Mouse (Mus musculus) neural tube, embryonic 11.5 days (tissue): Measurements from ENCODE around the gene Mvd. TPM values are rescaled to one million over a fixed set of nuclear protein-coding genes. Genes with fewer than 3 reads are reported as not detected.

Experiments
- ATAC-seq: fragments of 200-750 bp; cut with Nextera tagmentation; 2 replicates; pipeline ENCODE4 v1.8.0; 2017; ENCODE audit warnings: moderate number of reproducible peaks, mild to moderate bottlenecking, moderate TSS enrichment, moderate library complexity; ENCODE audit not compliant: insufficient read depth, low FRiP score, low TSS enrichment
- DNase-seq: peaks from one replicate; pipeline ENCODE4 v3.0.0-alpha.2; 2015; ENCODE audit warnings: low spot score
- H3K27ac ChIP-seq: fragments of 300-500 bp; sonication (generic); 2 replicates; pipeline ENCODE4 v1.5.1; 2014; ENCODE audit warnings: low read depth, mild to moderate bottlenecking, low read length
- H3K27me3 ChIP-seq: fragments of 300-500 bp; sonication (generic); 2 replicates; pipeline ENCODE4 v1.6.1; 2014; ENCODE audit warnings: mild to moderate bottlenecking, low read length, mixed read lengths; ENCODE audit not compliant: control insufficient read depth, insufficient read depth
- H3K36me3 ChIP-seq: fragments of 300-500 bp; sonication (generic); 2 replicates; pipeline ENCODE4 v1.6.1; 2014; ENCODE audit warnings: mild to moderate bottlenecking, low read length, moderate library complexity, mixed read lengths; ENCODE audit not compliant: control insufficient read depth, insufficient read depth
- H3K4me1 ChIP-seq: fragments of 300-500 bp; sonication (generic); 2 replicates; pipeline ENCODE4 v1.6.1; 2014; ENCODE audit warnings: low read length, mixed read lengths; ENCODE audit not compliant: control insufficient read depth, insufficient read depth
- H3K4me2 ChIP-seq: fragments of 300-500 bp; sonication (generic); 2 replicates; pipeline ENCODE4 v1.6.1; 2014; ENCODE audit warnings: low read depth, mild to moderate bottlenecking, moderate library complexity
- H3K4me3 ChIP-seq: fragments of 300-500 bp; sonication (generic); 2 replicates; pipeline ENCODE4 v1.5.1; 2014; ENCODE audit warnings: low read depth, low read length
- H3K9ac ChIP-seq: fragments of 300-500 bp; sonication (generic); 2 replicates; pipeline ENCODE4 v1.6.1; 2014; ENCODE audit warnings: mild to moderate bottlenecking, low read length
- H3K9me3 ChIP-seq: fragments of 300-500 bp; sonication (generic); 2 replicates; pipeline ENCODE4 v1.6.1; 2016; ENCODE audit warnings: low read length; ENCODE audit not compliant: control insufficient read depth
- WGBS: fragments of 180-500 bp; shearing (Covaris S2); extraction: QIAGEN DNeasy Blood & Tissue Kit; methylation state at CpG from one replicate; pipeline ENCODE4 v1.1.7; 2014; 5-methylcytosine and 5-hydroxymethylcytosine counted together
- polyA plus RNA-seq: library from polyadenylated mRNA; unstranded; fragments of >200 nt; fragmentation: Nextera tagmentation; extraction: Ambion mirVana; gene quantifications from 2 replicates; pipeline ENCODE4 v1.2.1, GENCODE M21; 2014

Gene Mvd
- polyA plus RNA-seq, result 53.7 and 58.5 TPM in 2 replicates

DNA sequence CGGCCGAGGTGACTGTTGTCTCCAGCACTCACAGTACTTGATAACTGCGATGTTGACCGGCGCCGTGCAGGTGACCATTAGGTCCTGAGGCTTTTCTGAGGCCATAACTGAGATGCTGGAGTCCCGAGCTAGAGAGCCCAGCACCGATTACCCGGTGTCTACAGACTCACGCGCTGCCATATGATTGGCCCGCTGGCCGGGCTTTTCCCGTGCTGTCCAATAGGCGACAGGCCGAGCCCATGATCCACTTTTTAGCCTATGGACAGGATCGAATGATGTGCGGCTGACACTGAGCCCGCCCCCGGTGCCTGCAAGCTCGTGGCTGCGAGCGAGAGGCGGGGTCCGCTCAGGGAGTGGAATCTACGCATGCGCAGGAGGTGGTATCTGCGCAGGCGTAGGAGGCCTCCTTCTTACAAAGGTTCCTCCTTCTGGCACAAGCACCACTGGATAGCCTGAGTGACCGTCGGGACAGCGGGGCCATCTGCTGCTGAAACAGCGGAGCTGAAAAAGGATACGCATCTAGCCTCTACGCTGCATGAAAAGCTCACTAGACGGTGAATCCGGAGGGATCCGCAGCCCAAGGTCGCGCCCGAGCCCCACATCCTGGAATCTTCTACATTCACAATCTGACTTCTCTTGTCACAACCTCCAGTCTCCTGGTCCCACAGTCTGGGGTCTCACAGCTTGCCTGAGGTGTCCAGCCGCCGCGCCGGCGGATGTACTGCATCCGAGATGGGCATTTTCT is at the start of gene Mvd:
TSS of gene Mvd (minus strand) at position 161 of the 745 bp plus-strand sequence.
- H3K4me2 ChIP-seq, result peak within 1 kb of the TSS; percentile 69
- WGBS, result under 1% methylated on average over 47 of the region's 47 CpGs
- DNase-seq (peak; percentile 99), ATAC-seq (peak; percentile 98)
- H3K4me1 ChIP-seq, result peaks cover 7% of the 10 kb centered on the region; the same call in 1 of the 2 replicates
- no peaks in the 10 kb centered on the region for H3K9me3 ChIP-seq
- no peaks in the 10 kb centered on the region for H3K27me3 ChIP-seq
- H3K4me3 ChIP-seq, result peak within 1 kb of the TSS; percentile 74
- peak within 1 kb of the TSS; percentile 96 for H3K27ac ChIP-seq
- peaks cover 3% of the 10 kb centered on the region; the same call in 1 of the 2 replicates for H3K36me3 ChIP-seq
- H3K9ac ChIP-seq, result peak within 1 kb of the TSS; percentile 94

GRCm38 (mm10) chr8:122488387-122488786 is 45.2 kb upstream of the Mvd start:
- no peak for DNase-seq
- Histone ChIP-seq H3K4me3 (no peak overlapping the region), H3K27ac (no peak overlapping the region), H3K9me3 (no peaks in the 10 kb centered on the region), H3K27me3 (no peaks in the 10 kb centered on the region), H3K9ac (no peak overlapping the region), H3K4me1 (no peaks in the 10 kb centered on the region), H3K4me2 (no peak overlapping the region), H3K36me3 (peaks cover 7% of the 10 kb centered on the region)
- WGBS, result 94% methylated on average over 9 of the region's 9 CpGs
- ATAC-seq, result no peak

DNA sequence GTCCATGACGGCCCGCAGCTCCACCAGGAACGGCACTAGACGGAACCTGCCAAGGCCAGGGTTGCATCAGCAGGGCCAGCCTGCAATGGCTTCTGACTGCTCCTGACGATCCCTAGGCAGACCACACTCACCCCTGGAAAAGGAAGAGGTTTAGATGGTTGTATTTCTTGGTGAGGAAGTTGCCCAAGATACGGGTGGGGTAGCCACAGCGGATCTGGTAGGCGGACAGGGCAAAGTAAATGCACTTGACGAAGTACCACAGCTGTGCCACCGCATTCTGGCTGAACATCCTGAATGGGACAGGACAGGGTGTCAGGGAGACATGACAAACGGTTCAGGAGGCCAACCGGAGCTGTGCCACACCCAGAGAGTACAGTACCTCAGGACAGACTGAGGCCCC is 41.6 kb upstream of the Mvd start:
- Histone ChIP-seq H3K36me3 (peaks cover 28% of the 10 kb centered on the region), H3K9me3 (no peaks in the 10 kb centered on the region), H3K4me3 (no peak overlapping the region), H3K27me3 (no peaks in the 10 kb centered on the region), H3K4me1 (no peaks in the 10 kb centered on the region), H3K9ac (no peak overlapping the region), H3K27ac (no peak overlapping the region), H3K4me2 (no peak overlapping the region)
- ATAC-seq, result no peak
- 93% methylated on average over 12 of the region's 12 CpGs for WGBS
- DNase-seq, result no peak

- Histone ChIP-seq H3K27ac (no peak overlapping the region), H3K27me3 (no peaks in the 10 kb centered on the region), H3K4me2 (no peak overlapping the region), H3K36me3 (peaks cover 33% of the 10 kb centered on the region), H3K9ac (no peak overlapping the region), H3K4me1 (no peaks in the 10 kb centered on the region), H3K9me3 (no peaks in the 10 kb centered on the region), H3K4me3 (no peak overlapping the region)
- 97% methylated on average over 7 of the region's 7 CpGs for WGBS
- DNase-seq, result no peak
- ATAC-seq, result no peak
These were observed 40.7 kb upstream of the Mvd start for GRCm38 (mm10) chr8:122483877-122484276.

- 94% methylated on average over 8 of the region's 8 CpGs for WGBS
- Histone ChIP-seq H3K36me3 (peaks cover 36% of the 10 kb centered on the region), H3K27ac (no peak overlapping the region)
These were observed 39.2 kb upstream of the Mvd start for GRCm38 (mm10) chr8:122482448-122482847.

DNA sequence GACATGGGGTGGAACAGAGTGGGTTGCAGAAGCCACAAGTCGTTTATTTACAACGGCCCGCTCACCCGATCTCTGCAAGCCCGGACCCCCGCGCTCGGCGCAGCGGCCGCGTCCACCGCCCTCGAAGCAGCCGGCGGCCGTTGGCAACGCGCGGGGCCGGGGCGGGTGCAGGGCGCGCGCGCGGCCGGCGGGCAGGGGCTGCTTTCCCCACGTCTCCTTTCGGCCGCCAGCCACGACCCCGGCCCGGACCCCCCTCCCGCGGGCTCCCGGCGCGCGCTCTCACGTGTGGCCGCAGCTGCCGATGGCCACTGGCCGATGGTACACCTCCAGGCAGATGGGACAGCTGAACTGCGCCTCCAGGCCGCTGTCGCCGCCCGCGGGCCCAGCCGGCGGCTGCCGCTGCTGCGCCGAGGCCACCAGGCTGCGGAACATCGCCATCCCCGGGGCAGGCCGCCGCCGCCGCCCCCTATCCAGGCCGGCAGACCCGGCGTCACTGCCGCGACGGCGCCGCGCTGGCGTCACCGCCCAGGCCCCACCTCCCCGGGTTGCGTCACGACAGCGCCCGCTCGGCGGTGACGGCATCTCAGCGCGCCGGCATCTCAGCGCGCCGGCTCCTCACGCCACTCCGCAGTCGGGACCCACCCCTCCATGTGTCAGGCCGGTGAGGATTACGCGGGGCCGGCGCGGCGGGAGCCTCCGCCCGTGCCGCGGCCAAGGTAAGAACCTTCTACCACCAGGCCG is 32.5 kb upstream of the Mvd start, which contains the start of the genes Rnf166 and Ctu2:
TSS of gene Rnf166 (minus strand) at position 485 of the 741 bp plus-strand sequence.
TSS of gene Ctu2 (plus strand) at position 564 of the 741 bp plus-strand sequence.
- WGBS, result under 1% methylated on average over 100 of the region's 103 CpGs
- no peak within 1 kb of the TSS for H3K27ac ChIP-seq
- H3K27me3 ChIP-seq, result no peaks in the 10 kb centered on the region
- peak within 1 kb of the TSS; percentile 89 for H3K4me3 ChIP-seq
- peaks cover 11% of the 10 kb centered on the region for H3K4me1 ChIP-seq
- H3K4me2 ChIP-seq, result peak within 1 kb of the TSS; percentile 94
- H3K36me3 ChIP-seq, result peaks cover 10% of the 10 kb centered on the region
- peak within 1 kb of the TSS; percentile 89 for H3K9ac ChIP-seq
- DNase-seq (peak; percentile 95), ATAC-seq (peak; percentile 96)
- no peaks in the 10 kb centered on the region for H3K9me3 ChIP-seq

More at GRCm38 (mm10) chr8:122482448-122482847, 39.2 kb upstream of the Mvd start:
- no peak for ATAC-seq
- DNase-seq, result no peak
- no peaks in the 10 kb centered on the region for H3K9me3 ChIP-seq
- no peaks in the 10 kb centered on the region for H3K27me3 ChIP-seq
- no peak overlapping the region for H3K4me3 ChIP-seq
- H3K9ac ChIP-seq, result no peak overlapping the region
- no peaks in the 10 kb centered on the region for H3K4me1 ChIP-seq
- H3K4me2 ChIP-seq, result no peak overlapping the region

GRCm38 (mm10) chr8:122474951-122475560 is 31.8 kb upstream of the Mvd start:
- DNase-seq, result no peak
- peak overlapping the region; percentile 89 for H3K4me3 ChIP-seq
- H3K36me3 ChIP-seq, result peaks cover 10% of the 10 kb centered on the region
- no peak overlapping the region for H3K27ac ChIP-seq
- no peaks in the 10 kb centered on the region for H3K9me3 ChIP-seq
- peak overlapping the region; percentile 94 for H3K4me2 ChIP-seq
- ATAC-seq, result no peak
- peaks cover 11% of the 10 kb centered on the region for H3K4me1 ChIP-seq
- H3K27me3 ChIP-seq, result no peaks in the 10 kb centered on the region
- WGBS, result 22% methylated on average over 16 of the region's 16 CpGs
- peak overlapping the region; percentile 89 for H3K9ac ChIP-seq

GRCm38 (mm10) chr8:122473911-122474421 is 30.7 kb upstream of the Mvd start:
- Histone ChIP-seq H3K4me2 (no peak overlapping the region), H3K27ac (no peak overlapping the region), H3K4me1 (peaks cover 11% of the 10 kb centered on the region), H3K27me3 (no peaks in the 10 kb centered on the region), H3K9ac (no peak overlapping the region), H3K36me3 (peaks cover 4% of the 10 kb centered on the region), H3K4me3 (no peak overlapping the region), H3K9me3 (no peaks in the 10 kb centered on the region)
- WGBS, result 90% methylated on average over 8 of the region's 8 CpGs
- no peak for DNase-seq
- ATAC-seq, result no peak
